Mouse (Mus musculus): Measurements from ENCODE around the gene Armh4.

GRCm38 (mm10) chr14:49829192-49830171 lies 46.3 kb upstream of the Armh4 start:
- TF ChIP-seq CTCF (IDR thresholded peaks at IDR 0.05; ENCODE audit: extremely low read depth, insufficient read depth, low read length) (no peak), POLR2A (IDR thresholded peaks at IDR 0.05; ENCODE audit: extremely low read depth, insufficient read depth, low read length) (no peak)
